Mouse (Mus musculus) heart, embryonic 15.5 days (tissue): ENCODE measurements around the gene Atp6v1f. TPM values are rescaled to one million over a fixed set of nuclear protein-coding genes. Genes with fewer than 3 reads are reported as not detected.
A peak's percentile ranks its signal among the peaks of the same experiment; 100 is the strongest.

ENCODE experiments used
- ATAC-seq: fragments of 200-750 bp; cut with Nextera tagmentation; replicated peaks from 2 replicates; pipeline ENCODE4 v1.8.0; 2017; ENCODE audit warnings: low read depth, moderate TSS enrichment; ENCODE audit not compliant: insufficient number of reproducible peaks, insufficient read depth, low FRiP score
- H3K27ac ChIP-seq: fragments of 300-500 bp; sonication (generic); 2 replicates; pipeline ENCODE4 v1.5.1; 2015; ENCODE audit warnings: mild to moderate bottlenecking, inconsistent platforms
- H3K27me3 ChIP-seq: fragments of 300-500 bp; sonication (generic); 2 replicates; pipeline ENCODE4 v1.6.1; 2015; ENCODE audit warnings: inconsistent platforms
- H3K36me3 ChIP-seq: fragments of 300-500 bp; sonication (generic); 2 replicates; pipeline ENCODE4 v1.6.1; 2015; ENCODE audit warnings: mild to moderate bottlenecking, inconsistent platforms
- H3K4me1 ChIP-seq: fragments of 300-500 bp; sonication (generic); replicated peaks from 2 replicates; pipeline ENCODE4 v1.6.1; 2015; ENCODE audit warnings: inconsistent platforms
- H3K4me2 ChIP-seq: fragments of 300-500 bp; sonication (generic); 2 replicates; pipeline ENCODE4 v1.6.1; 2015; ENCODE audit warnings: inconsistent platforms, mild to moderate bottlenecking, moderate library complexity
- H3K4me3 ChIP-seq: fragments of 300-500 bp; sonication (generic); 2 replicates; pipeline ENCODE4 v1.5.1; 2015; ENCODE audit warnings: mild to moderate bottlenecking, inconsistent platforms
- H3K9ac ChIP-seq: fragments of 300-500 bp; sonication (generic); 2 replicates; pipeline ENCODE4 v1.6.1; 2015; ENCODE audit warnings: mild to moderate bottlenecking, inconsistent platforms
- H3K9me3 ChIP-seq: fragments of 300-500 bp; sonication (generic); replicated peaks from 2 replicates; pipeline ENCODE4 v1.6.1; 2016; ENCODE audit warnings: inconsistent platforms
- WGBS: fragments of 180-500 bp; shearing (Covaris S2); methylation state at CpG from one replicate; pipeline ENCODE4 v1.1.7; 2015; ENCODE audit warnings: mixed read lengths; 5-methylcytosine and 5-hydroxymethylcytosine counted together
- polyA plus RNA-seq: library from polyadenylated mRNA; unstranded; fragments of >200 nt; fragmentation: Nextera tagmentation; extraction: Ambion mirVana; gene quantifications from 2 replicates; pipeline ENCODE4 v1.2.1, GENCODE M21; 2015

The Atp6v1f gene
- polyA plus RNA-seq, 1 experiment from 2014 or later = 187 TPM

DNA sequence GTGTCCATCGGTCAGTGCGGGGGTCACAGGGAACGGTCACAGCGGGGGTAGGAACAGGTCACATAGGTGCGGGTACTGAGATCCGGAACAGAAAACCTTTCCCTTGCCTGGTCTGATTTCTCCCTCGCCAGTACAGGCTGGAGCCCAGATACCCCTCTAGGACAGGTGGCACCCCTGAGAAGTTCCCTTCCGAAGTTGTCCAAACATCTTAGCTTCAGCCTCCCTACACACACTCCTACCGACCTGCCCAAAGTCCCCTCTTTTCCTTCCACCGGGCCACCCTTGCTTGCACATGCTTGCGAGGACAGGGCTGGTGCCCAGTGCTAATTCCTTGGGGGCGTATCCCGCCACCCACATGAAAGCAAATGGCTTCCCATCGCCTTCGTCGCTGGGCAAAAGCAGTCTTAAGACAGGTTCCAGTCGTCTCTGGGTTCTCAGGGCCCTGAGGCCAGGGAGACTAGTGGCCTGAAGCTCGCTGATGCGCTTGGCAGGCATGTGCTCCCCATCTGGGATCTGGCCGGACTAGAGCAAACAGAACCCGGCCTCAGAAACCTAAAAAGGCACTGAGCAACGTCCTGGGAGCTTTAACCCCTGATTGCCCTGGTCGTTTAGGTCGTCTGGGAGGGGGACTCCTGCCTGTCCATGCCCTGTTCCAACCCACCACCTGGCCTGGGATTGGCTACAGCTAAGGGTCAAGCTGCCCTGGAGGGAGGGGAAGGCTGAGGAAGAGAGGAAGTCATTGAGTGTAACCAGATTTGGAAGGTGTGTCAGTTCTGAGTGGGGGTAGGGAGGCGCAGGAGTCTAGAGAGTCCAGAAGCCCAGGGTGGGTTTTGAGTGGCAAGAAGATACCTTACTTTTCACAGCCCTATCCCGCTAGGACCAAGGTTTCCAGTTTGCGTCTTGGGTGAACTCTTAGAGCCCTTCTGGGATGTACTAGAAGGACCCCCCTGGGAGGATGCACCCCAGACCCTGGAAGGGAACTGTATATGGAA is 33.4 kb upstream of the Atp6v1f start:
- 3% methylated on average over 27 of the region's 27 CpGs for WGBS
- H3K27me3 ChIP-seq = no peaks in the 10 kb centered on the region
- H3K9ac ChIP-seq = peak overlapping the region; percentile 88
- peak overlapping the region; percentile 74 for H3K4me3 ChIP-seq
- H3K36me3 ChIP-seq = peaks cover 18% of the 10 kb centered on the region
- peak overlapping the region; percentile 98 for H3K27ac ChIP-seq
- peaks cover 59% of the 10 kb centered on the region for H3K4me1 ChIP-seq
- ATAC-seq = peak; percentile 47
- no peaks in the 10 kb centered on the region for H3K9me3 ChIP-seq
- H3K4me2 ChIP-seq = peak overlapping the region; percentile 74

DNA sequence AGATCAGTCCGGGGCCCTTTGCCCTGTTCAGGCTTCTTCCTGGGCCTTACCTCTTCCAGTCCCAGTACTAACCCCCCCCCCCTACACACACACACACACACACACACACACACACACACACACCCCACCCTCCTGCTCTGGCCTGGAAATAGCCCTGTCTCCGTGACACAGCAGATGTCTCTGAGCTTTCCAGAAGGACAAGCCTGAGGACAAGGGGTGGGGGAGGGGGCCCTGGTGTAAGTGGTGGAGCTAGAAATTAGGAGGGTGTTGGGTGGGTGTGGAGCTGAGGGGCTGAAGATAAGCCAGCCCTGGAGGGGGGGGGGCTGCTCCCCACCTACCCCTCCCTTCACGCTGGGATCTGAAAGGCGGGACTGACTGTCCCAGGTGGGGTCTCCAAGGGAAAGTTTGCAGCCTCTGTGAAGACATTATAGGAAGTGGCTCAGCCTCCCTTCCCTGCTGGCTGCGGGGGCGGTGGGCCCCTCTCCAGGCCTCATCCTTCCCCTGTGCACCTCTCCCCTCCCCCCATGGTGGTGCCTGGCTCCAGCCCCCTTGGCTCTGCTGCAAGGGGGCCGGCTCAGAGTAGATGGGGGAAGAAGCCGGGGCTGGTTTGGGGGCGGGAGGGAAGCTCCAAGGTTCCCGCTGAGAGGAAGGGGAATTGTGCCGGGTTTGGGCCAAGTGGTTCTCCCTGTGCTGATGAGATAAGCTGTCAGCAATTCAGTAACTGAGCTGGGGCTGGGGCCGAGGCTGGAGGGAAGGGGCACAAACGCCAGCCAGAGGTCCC is 32.4 kb upstream of the Atp6v1f start:
- WGBS = 2% methylated on average over 12 of the region's 13 CpGs
- Histone ChIP-seq H3K4me2 (peak overlapping the region; percentile 74), H3K36me3 (peaks cover 28% of the 10 kb centered on the region), H3K9ac (peak overlapping the region; percentile 88), H3K27me3 (no peaks in the 10 kb centered on the region), H3K4me3 (peak overlapping the region; percentile 74), H3K9me3 (no peaks in the 10 kb centered on the region), H3K27ac (peak overlapping the region; percentile 98), H3K4me1 (peaks cover 60% of the 10 kb centered on the region)
- ATAC-seq = peak; percentile 40

DNA sequence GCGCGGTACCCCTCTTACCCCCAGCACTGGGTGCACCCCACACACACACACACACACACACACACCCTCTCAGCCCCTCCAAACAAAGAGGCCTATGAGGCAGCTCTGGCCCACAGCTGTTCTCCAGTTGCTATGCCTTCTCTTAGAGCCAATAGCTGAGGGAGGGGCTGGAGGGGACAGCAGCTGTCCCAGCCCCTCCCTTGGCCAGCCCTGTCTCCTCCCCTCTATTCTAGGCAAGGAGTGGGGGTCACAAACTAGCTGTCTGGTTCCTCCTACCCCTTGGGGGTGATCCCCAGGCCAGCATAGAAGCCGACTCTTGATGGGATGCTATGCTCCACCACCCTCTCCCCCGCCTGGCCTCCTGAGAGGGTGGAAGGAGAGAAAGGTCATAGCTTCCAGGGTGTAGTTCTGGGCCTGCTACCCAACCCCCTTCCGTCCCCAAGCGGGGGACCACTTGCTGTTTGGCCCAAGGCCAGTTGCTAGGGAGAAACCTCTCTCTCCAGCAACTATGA is 31.5 kb upstream of the Atp6v1f start:
- Histone ChIP-seq H3K4me3 (peak overlapping the region; percentile 74), H3K4me1 (peaks cover 51% of the 10 kb centered on the region), H3K36me3 (peaks cover 37% of the 10 kb centered on the region), H3K9ac (peak overlapping the region; percentile 88), H3K27ac (peak overlapping the region; percentile 98), H3K9me3 (no peaks in the 10 kb centered on the region), H3K4me2 (peak overlapping the region; percentile 74), H3K27me3 (no peaks in the 10 kb centered on the region)
- ATAC-seq = peak; percentile 9; the same call in 1 of the 2 replicates
- WGBS = 11% methylated on average over 6 of the region's 6 CpGs

DNA sequence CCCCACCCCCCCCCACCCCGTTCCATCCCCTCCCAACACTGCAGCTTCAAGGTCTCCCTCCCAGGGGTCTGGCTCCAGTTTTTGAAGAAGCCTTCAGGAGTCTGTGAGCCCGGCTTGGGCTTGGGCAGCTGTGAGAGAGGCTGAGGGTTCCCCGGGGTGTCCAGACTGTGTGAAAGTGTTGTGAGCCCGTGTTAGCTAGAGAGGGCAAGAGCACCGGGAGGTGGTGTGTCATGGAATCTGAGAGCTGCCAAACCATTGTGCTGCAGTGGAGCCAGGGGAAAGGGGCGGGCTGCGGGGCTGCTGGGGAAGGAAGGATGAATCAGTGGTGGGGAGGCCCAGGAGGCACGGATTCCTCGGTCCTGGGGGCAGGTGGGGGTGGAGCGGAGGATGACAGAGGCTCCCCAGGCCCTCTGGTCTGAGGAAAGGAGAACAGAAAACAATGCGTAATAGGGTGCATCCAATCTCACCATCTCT is 31.0 kb upstream of the Atp6v1f start:
- 8% methylated on average over 11 of the region's 11 CpGs for WGBS
- H3K4me1 ChIP-seq = peaks cover 50% of the 10 kb centered on the region

DNA sequence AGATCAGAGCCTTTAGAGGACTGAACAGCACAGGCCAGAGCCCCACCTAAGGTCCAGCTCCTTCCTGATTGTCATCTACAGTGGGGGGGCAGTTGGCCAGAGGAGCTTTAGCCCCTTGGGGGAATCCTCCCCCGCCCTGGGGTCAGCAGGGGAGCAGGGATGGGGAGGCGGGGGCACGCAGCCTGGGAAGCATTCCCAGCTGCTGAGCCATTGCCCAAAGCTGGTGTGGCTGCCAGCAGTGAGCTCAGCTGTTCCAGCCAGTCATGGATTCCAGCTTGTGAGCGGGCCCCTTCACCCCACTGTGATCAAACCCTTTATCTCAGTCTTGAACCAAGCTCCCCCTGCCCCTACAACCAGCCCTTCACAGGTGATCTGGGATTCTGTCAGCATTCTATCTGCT is 28.3 kb upstream of the Atp6v1f start:
- 0 out of 2 replicates have a peak overlapping the region, but pooled peaks have one; percentile 11 for H3K9ac ChIP-seq
- H3K4me2 ChIP-seq = no peak overlapping the region
- H3K27ac ChIP-seq = no peak overlapping the region
- no peak overlapping the region for H3K4me3 ChIP-seq
- WGBS = 64% methylated on average over 4 of the region's 4 CpGs
- peaks cover 31% of the 10 kb centered on the region for H3K4me1 ChIP-seq
- ATAC-seq = no peak
- H3K9me3 ChIP-seq = no peaks in the 10 kb centered on the region
- no peaks in the 10 kb centered on the region for H3K27me3 ChIP-seq
- peaks cover 70% of the 10 kb centered on the region for H3K36me3 ChIP-seq

More for the DNA sequence above, 31.0 kb upstream of the Atp6v1f start:
- Histone ChIP-seq H3K36me3 (peaks cover 42% of the 10 kb centered on the region), H3K4me2 (peak overlapping the region; percentile 74), H3K27me3 (no peaks in the 10 kb centered on the region), H3K9ac (peak overlapping the region; percentile 88), H3K4me3 (peak overlapping the region; percentile 74), H3K9me3 (no peaks in the 10 kb centered on the region), H3K27ac (peak overlapping the region; percentile 98)
- 0 out of 2 replicates have a peak, but pooled peaks have one; percentile 7 for ATAC-seq

DNA sequence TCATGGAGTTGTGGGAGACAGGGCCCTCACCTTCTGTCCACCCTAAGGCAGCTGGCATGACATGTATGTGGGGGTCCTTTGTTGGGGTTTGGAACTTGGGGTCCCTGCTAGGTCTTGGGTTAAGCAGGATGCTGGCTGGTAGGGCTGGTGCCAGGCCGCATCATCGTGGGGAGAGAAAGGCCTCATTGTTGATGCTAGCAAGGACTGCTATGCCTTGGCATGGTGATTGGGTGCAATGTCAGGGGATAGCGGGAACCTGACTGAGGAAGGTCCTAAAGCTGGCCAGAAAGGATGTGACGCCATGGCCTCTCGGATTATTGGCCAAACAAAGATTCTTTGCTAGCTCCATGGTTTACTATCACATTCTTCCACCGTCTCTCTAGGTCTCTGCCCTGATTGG is 27.7 kb upstream of the Atp6v1f start:
- Histone ChIP-seq H3K27me3 (no peaks in the 10 kb centered on the region), H3K4me2 (no peak overlapping the region), H3K36me3 (peaks cover 75% of the 10 kb centered on the region), H3K4me1 (peaks cover 31% of the 10 kb centered on the region), H3K4me3 (no peak overlapping the region), H3K9me3 (no peaks in the 10 kb centered on the region), H3K9ac (no peak overlapping the region), H3K27ac (no peak overlapping the region)
- 83% methylated on average over 6 of the region's 6 CpGs for WGBS
- no peak for ATAC-seq

DNA sequence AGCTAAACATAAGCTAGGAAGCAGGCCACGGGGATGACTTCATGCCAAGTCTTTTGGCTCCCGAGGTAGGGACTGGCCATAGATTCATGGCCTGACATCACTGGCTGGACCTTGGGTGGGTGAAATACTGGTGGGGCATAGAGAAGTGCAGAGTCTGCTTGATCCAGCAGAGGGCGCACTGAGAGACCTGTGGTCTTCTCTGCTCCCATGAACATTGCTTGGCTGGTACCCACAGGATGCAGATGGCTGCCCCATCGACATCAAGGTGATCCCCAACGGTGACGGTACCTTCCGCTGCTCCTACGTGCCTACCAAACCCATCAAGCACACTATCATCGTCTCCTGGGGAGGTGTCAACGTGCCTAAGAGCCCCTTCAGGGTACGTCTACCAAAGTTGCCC is 22.7 kb upstream of the Atp6v1f start:
- ATAC-seq = no peak
- Histone ChIP-seq H3K27ac (no peak overlapping the region), H3K9me3 (no peaks in the 10 kb centered on the region), H3K4me2 (no peak overlapping the region), H3K4me1 (0 out of 2 replicates have a peak, but pooled peaks cover 3% of the 10 kb centered on the region), H3K36me3 (peaks cover 100% of the 10 kb centered on the region), H3K27me3 (no peaks in the 10 kb centered on the region), H3K4me3 (no peak overlapping the region), H3K9ac (no peak overlapping the region)
- WGBS = 66% methylated on average over 11 of the region's 11 CpGs

DNA sequence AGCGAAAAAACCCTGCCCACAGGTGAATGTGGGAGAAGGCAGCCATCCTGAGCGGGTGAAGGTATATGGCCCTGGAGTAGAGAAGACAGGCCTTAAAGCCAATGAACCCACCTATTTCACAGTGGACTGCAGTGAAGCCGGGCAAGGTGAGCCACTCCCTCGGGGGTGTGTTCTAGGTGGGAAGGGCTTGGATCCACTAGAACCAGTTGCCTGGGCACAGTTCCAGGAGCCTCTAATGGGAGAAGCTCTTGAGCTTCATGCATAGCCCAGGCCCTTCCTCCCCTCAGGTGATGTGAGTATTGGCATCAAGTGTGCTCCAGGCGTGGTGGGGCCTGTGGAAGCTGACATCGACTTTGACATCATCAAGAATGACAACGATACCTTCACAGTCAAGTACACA is 22.2 kb upstream of the Atp6v1f start:
- Histone ChIP-seq H3K27me3 (no peaks in the 10 kb centered on the region), H3K4me3 (no peak overlapping the region), H3K9me3 (no peaks in the 10 kb centered on the region), H3K36me3 (peaks cover 100% of the 10 kb centered on the region), H3K4me1 (0 out of 2 replicates have a peak, but pooled peaks cover 3% of the 10 kb centered on the region), H3K4me2 (no peak overlapping the region), H3K27ac (no peak overlapping the region), H3K9ac (no peak overlapping the region)
- no peak for ATAC-seq
- 82% methylated on average over 7 of the region's 7 CpGs for WGBS

DNA sequence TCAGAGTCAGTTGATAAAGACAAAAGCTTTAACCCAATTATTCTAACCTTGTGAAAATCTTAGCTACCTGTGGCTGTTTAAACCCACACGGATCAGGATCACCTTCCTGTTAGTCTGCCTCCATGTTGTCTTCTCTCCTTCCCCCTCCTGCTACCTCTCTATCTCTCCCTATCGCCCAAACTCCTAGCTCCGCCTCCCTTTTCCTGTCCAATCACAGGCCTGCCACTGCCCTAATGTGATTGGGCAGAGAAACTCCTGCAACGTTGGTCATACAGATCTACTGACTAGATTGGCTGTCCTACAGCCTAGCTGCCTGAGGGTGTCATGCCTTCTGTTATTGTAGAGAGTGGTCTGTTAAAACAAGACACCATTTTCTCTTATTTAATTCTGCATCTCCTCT is 17.7 kb upstream of the Atp6v1f start:
- H3K27ac ChIP-seq = no peak overlapping the region
- H3K36me3 ChIP-seq = peaks cover 99% of the 10 kb centered on the region
- 37% methylated on average over 4 of the region's 4 CpGs for whole genome bisulfite sequencing
- ATAC-seq = no peak
- no peaks in the 10 kb centered on the region for H3K9me3 ChIP-seq
- H3K9ac ChIP-seq = no peak overlapping the region
- no peaks in the 10 kb centered on the region for H3K27me3 ChIP-seq
- H3K4me1 ChIP-seq = 0 out of 2 replicates have a peak, but pooled peaks cover 2% of the 10 kb centered on the region
- no peak overlapping the region for H3K4me2 ChIP-seq
- no peak overlapping the region for H3K4me3 ChIP-seq

DNA sequence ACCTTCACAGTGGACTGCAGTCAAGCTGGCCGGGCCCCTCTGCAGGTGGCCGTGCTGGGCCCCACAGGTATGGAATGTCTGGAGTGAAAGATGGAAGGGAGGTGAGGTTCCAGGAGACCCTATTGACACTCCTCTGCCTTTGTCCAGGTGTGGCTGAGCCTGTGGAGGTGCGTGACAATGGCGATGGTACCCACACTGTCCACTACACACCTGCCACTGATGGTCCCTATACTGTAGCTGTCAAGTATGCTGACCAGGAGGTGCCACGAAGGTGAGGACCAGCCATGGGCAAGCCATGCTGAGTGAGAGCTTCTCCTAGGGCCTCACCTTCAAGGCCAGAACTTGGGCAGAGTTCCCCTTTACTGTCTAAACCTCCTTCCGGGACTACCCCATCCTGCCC is 16.9 kb upstream of the Atp6v1f start:
- ATAC-seq = no peak
- no peak overlapping the region for H3K27ac ChIP-seq
- no peak overlapping the region for H3K9ac ChIP-seq
- no peak overlapping the region for H3K4me3 ChIP-seq
- no peaks in the 10 kb centered on the region for H3K27me3 ChIP-seq
- H3K4me2 ChIP-seq = no peak overlapping the region
- H3K4me1 ChIP-seq = no peaks in the 10 kb centered on the region
- peaks cover 99% of the 10 kb centered on the region for H3K36me3 ChIP-seq
- H3K9me3 ChIP-seq = no peaks in the 10 kb centered on the region
- 95% methylated on average over 6 of the region's 6 CpGs for WGBS

DNA sequence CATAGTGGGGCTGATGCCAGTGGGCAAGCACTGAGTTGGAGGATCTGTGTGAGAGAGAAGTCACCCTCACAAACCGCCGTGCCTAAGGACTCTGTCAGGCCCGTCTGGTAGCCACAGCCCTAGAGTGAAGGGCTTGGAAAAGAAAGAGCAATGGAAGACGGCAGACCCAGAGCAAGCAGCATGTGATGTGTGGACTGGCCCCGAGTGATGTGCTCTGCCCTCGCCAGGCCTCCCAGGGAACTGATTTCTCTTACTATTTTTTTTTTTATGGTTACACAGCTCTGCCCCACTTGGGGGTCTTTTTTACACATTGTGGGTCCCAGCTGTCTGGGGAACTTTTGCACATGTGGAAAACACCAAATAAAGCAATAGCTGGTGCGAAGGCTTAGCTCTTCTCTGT is 6.0 kb upstream of the Atp6v1f start:
- Histone ChIP-seq H3K36me3 (peaks cover 48% of the 10 kb centered on the region), H3K4me2 (no peak overlapping the region), H3K9me3 (no peaks in the 10 kb centered on the region), H3K27ac (no peak overlapping the region), H3K4me3 (no peak overlapping the region), H3K27me3 (no peaks in the 10 kb centered on the region), H3K9ac (no peak overlapping the region), H3K4me1 (no peaks in the 10 kb centered on the region)
- WGBS = 50% methylated on average over 7 of the region's 7 CpGs
- ATAC-seq = no peak
